25 mouse cellular contexts compared by ENCODE assay signal in the genomic region with DNA sequence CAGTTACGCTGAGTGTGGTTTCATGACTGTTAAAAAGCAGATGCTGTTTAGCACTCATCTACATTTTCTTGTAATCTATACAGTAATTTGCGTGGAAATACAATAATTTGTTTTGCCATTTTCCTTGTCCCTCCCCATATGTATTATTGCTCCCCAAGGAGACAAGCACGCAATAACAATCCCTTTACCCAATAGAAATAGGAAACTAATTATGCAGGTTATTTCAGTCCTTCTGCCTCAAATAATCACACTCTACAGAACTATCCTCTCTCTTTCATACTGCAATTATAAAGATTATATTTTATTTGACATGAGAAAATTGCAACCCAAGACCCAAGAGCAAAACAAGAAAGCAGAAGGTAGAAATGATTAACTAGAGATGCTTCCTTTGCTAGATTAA. TPM values are rescaled to one million over a fixed set of nuclear protein-coding genes. Genes with fewer than 3 reads are reported as not detected.
"Had no signal": no experiment of that assay in that cellular context is flagged by ENCODE, and none has a peak within 500 bp of the region (broad histone marks: within the 10 kb centered on the region; RNA-seq: fewer than 3 reads in every experiment).

No protein-coding gene starts in this region.

- H3K9me3 ChIP-seq: liver, embryonic 15.5 days; lung, embryonic 15.5 days; megakaryocyte, embryonic 14.5 days; midbrain, embryonic 13.5 days; midbrain, embryonic 15.5 days; stomach, embryonic 15.5 days had no signal

- H3K4me2 ChIP-seq: liver, embryonic 15.5 days; lung, embryonic 15.5 days; midbrain, embryonic 11.5 days; midbrain, embryonic 13.5 days; midbrain, embryonic 15.5 days; stomach, embryonic 15.5 days had no signal

- ATAC-seq: liver, postnatal 0 days; lung, postnatal 0 days; midbrain, embryonic 13.5 days; midbrain, embryonic 15.5 days had no signal

- H3K36me3 ChIP-seq: liver, embryonic 15.5 days; lung, embryonic 15.5 days; midbrain, embryonic 13.5 days; midbrain, embryonic 15.5 days; stomach, embryonic 15.5 days had no signal

- H3K4me3 ChIP-seq: liver, embryonic 15.5 days; lung, embryonic 15.5 days; megakaryocyte, embryonic 14.5 days; midbrain, embryonic 13.5 days; midbrain, embryonic 15.5 days; stomach, embryonic 15.5 days had no signal

- H3K4me1 ChIP-seq: liver, embryonic 15.5 days; lung, embryonic 15.5 days; megakaryocyte, embryonic 14.5 days; midbrain, embryonic 13.5 days; midbrain, embryonic 15.5 days; stomach, embryonic 15.5 days had no signal

- H3K9ac ChIP-seq: liver, embryonic 15.5 days; liver, postnatal 0 days; lung, embryonic 15.5 days; midbrain, embryonic 13.5 days; midbrain, embryonic 15.5 days; stomach, embryonic 15.5 days had no signal

- H3K27ac ChIP-seq: liver, embryonic 15.5 days; lung, embryonic 15.5 days; macrophage; midbrain, embryonic 13.5 days; midbrain, embryonic 15.5 days; stomach, embryonic 15.5 days; stomach, postnatal 0 days had no signal

- H3K27me3 ChIP-seq: liver, embryonic 15.5 days; lung, embryonic 15.5 days; megakaryocyte, embryonic 14.5 days; midbrain, embryonic 13.5 days; midbrain, embryonic 15.5 days; stomach, embryonic 15.5 days had no signal

- DNase-seq: liver, postnatal 0 days; lung, adult 2 months; lung, postnatal 14 days; lung, postnatal 36 days; right cerebral cortex, postnatal 14 days; thymus, adult 2 months; thymus, postnatal 25 days; thymus, postnatal 4 days had no signal

RNA-seq across cellular contexts. Expression of gene Lgsn, which starts 20.8 kb away (rescaled TPM):
- total RNA-seq: megakaryocyte progenitor cell, adult 5-6 weeks; midbrain, postnatal 0 days; monocyte, adult 5-6 weeks; neutrophil, adult 5-6 weeks had no signal
- polyA plus RNA-seq: liver, embryonic 15.5 days; liver, postnatal 0 days; lung, embryonic 15.5 days; lung, postnatal 0 days; macrophage; midbrain, embryonic 11.5 days; midbrain, embryonic 13.5 days; midbrain, embryonic 15.5 days; midbrain, postnatal 0 days; neural tube, embryonic 11.5 days; spleen, adult 2 months; stomach, embryonic 15.5 days; stomach, postnatal 0 days; thymus, adult 2 months; urinary bladder, adult 2 months had no signal

RNA-seq across cellular contexts. Expression of gene 4931428L18Rik, which starts 25.5 kb away (rescaled TPM):
- total RNA-seq: megakaryocyte progenitor cell, adult 5-6 weeks; midbrain, postnatal 0 days; monocyte, adult 5-6 weeks; neutrophil, adult 5-6 weeks had no signal
- polyA plus RNA-seq: liver, embryonic 15.5 days; lung, adult 2 months; lung, embryonic 15.5 days; macrophage; midbrain, embryonic 11.5 days; midbrain, embryonic 15.5 days; midbrain, postnatal 0 days; neural tube, embryonic 11.5 days; spleen, adult 2 months; thymus, adult 2 months had no signal

RNA-seq across cellular contexts. Expression of gene Pih1d3, which starts 25.7 kb away (rescaled TPM):
- total RNA-seq: megakaryocyte progenitor cell, adult 5-6 weeks; midbrain, postnatal 0 days; monocyte, adult 5-6 weeks; neutrophil, adult 5-6 weeks had no signal
- polyA plus RNA-seq: liver, embryonic 15.5 days; liver, postnatal 0 days; lung, adult 2 months; lung, embryonic 15.5 days; lung, postnatal 0 days; macrophage; midbrain, embryonic 11.5 days; midbrain, embryonic 13.5 days; midbrain, embryonic 15.5 days; midbrain, postnatal 0 days; neural tube, embryonic 11.5 days; spleen, adult 2 months; stomach, embryonic 15.5 days; stomach, postnatal 0 days; thymus, adult 2 months; urinary bladder, adult 2 months had no signal
